Mouse (Mus musculus): ENCODE results near the gene Pbrm1.

GRCm38 (mm10) chr14:31145694-31146093 is 126.8 kb downstream of the Pbrm1 start:
- TF ChIP-seq POLR2A (IDR thresholded peaks at IDR 0.05; ENCODE audit: control insufficient read depth, low read depth, low read length) (no peak), CTCF (IDR thresholded peaks at IDR 0.05; ENCODE audit: control insufficient read depth, insufficient read depth, insufficient replicate concordance, low read depth, low read length) (no peak)
